Mouse (Mus musculus): ENCODE data around the gene Gm11020.
"Not testable (repeated sequence)": the region's sequence is repeated elsewhere in the genome, so short reads cannot be mapped to it uniquely, and the experiment has no call there.

- TF ChIP-seq EP300, CTCF (IDR thresholded peaks at IDR 0.05; ENCODE audit: low read depth): not testable (repeated sequence)
These were observed 9.3 kb upstream of the Gm11020 start for GRCm38 (mm10) chr8:104312023-104312422.
